In the genomic region with DNA sequence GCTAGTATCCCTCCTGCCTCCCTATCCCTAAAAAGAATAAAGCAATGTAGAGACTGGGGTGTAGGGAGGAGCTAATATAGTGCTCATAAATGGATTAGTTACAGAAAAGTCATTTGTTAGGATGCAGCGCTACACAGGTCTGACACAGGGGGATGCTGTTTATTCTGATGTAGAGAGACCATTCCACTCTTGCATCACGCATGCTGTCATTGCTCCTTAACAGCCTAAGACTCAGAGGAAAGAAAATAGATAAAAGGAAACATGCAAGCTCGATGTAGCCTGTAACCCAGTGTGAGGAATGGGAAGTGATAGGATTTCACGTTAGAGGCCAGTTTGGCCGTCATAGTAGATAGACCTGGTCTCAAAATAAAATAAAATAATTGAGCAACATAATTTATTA, we compare ENCODE assay signal across 17 mouse cellular contexts. TPM values are rescaled to one million over a fixed set of nuclear protein-coding genes. Genes with fewer than 3 reads are reported as not detected.
DNase-seq lines count a peak whose midpoint lies in the region; ATAC-seq and TF ChIP-seq lines count a peak whose summit lies in the region.
"Had no signal": no experiment of that assay in that cellular context is flagged by ENCODE, and none has a peak within 500 bp of the region (broad histone marks: within the 10 kb centered on the region; RNA-seq: fewer than 3 reads in every experiment).

No protein-coding gene starts in this region.

- no peak overlapping the region for H3K4me3 ChIP-seq in heart, embryonic 15.5 days
- H3K4me3 ChIP-seq in kidney, postnatal 0 days (replicated peaks; ENCODE audit: low read depth, low read length): no peak overlapping the region
- peak overlapping the region; percentile 92 for H3K4me3 ChIP-seq in megakaryocyte, embryonic 14.5 days (replicated peaks)
- H3K4me3 ChIP-seq in left cerebral cortex, adult 2 months: no peak overlapping the region
- H3K4me3 ChIP-seq: embryonic facial prominence, embryonic 13.5 days; erythroblast, embryonic 14.5 days; forebrain, embryonic 12.5 days; hindbrain, embryonic 15.5 days; lung, embryonic 15.5 days had no signal

- H3K4me1 ChIP-seq in heart, embryonic 15.5 days (replicated peaks): peaks cover 16% of the 10 kb centered on the region
- peaks cover 4% of the 10 kb centered on the region; the same call in 1 of the 2 replicates for H3K4me1 ChIP-seq in kidney, postnatal 0 days (replicated peaks; ENCODE audit: insufficient read depth, low read length)
- peaks cover 69% of the 10 kb centered on the region for H3K4me1 ChIP-seq in megakaryocyte, embryonic 14.5 days

- H3K9ac ChIP-seq in heart, embryonic 15.5 days: no peak overlapping the region
- 0 out of 2 replicates have a peak overlapping the region, but pooled peaks have one; percentile 13 for H3K9ac ChIP-seq in kidney, postnatal 0 days (ENCODE audit: low read depth, low read length)
- H3K9ac ChIP-seq: embryonic facial prominence, embryonic 13.5 days; forebrain, embryonic 12.5 days; hindbrain, embryonic 15.5 days; liver, embryonic 14.5 days; lung, embryonic 15.5 days had no signal

- intact Hi-C loops in heart, postnatal 14 days (cut with DNase I): no loop called here
- intact Hi-C loops in left cerebral cortex, adult 2 months (cut with DNase I): no loop called here

- no peak overlapping the region for H3K4me2 ChIP-seq in heart, embryonic 15.5 days
- H3K4me2 ChIP-seq in kidney, postnatal 0 days (ENCODE audit: low read length): no peak overlapping the region
- H3K4me2 ChIP-seq: embryonic facial prominence, embryonic 13.5 days; forebrain, embryonic 12.5 days; hindbrain, embryonic 15.5 days; lung, embryonic 15.5 days had no signal

- H3K27ac ChIP-seq in heart, embryonic 15.5 days: peak overlapping the region; percentile 70; the same call in 1 of the 2 replicates
- peak overlapping the region; percentile 77 for H3K27ac ChIP-seq in kidney, postnatal 0 days
- no peak overlapping the region for H3K27ac ChIP-seq in left cerebral cortex, adult 2 months
- H3K27ac ChIP-seq: liver, embryonic 14.5 days; lung, embryonic 15.5 days; stomach, postnatal 0 days had no signal

- DNase-seq in heart, postnatal 14 days: no peak
- no peak for DNase-seq in kidney, postnatal 0 days (ENCODE audit: low spot score)
- no peak for DNase-seq in kidney, postnatal 25 days
- no peak for DNase-seq in left cerebral cortex, adult 2 months (ENCODE audit: extremely low spot score in 1 of 2, low spot score in 2 of 2)
- DNase-seq: cerebellum, adult 2 months; cerebellum, postnatal 25 days had no signal

- H3K36me3 ChIP-seq in heart, embryonic 15.5 days: no peaks in the 10 kb centered on the region
- no peaks in the 10 kb centered on the region; the same call in 1 of the 2 replicates for H3K36me3 ChIP-seq in kidney, postnatal 0 days (ENCODE audit: insufficient read depth, low read length)
- H3K36me3 ChIP-seq in megakaryocyte, embryonic 14.5 days (replicated peaks; ENCODE audit: low read length): peaks cover 47% of the 10 kb centered on the region
- H3K36me3 ChIP-seq: hindbrain, embryonic 15.5 days had no signal

- TF ChIP-seq CTCF in kidney, postnatal 0 days (IDR thresholded peaks at IDR 0.05; ENCODE audit: low read depth): no peak
- TF ChIP-seq CTCF in left cerebral cortex, adult 2 months (IDR thresholded peaks at IDR 0.05): no peak

- no peaks in the 10 kb centered on the region for H3K9me3 ChIP-seq in heart, embryonic 15.5 days (replicated peaks)
- no peaks in the 10 kb centered on the region for H3K9me3 ChIP-seq in kidney, postnatal 0 days (replicated peaks; ENCODE audit: low read length)
- no peaks in the 10 kb centered on the region for H3K9me3 ChIP-seq in megakaryocyte, embryonic 14.5 days
- H3K9me3 ChIP-seq: embryonic facial prominence, embryonic 13.5 days; forebrain, embryonic 12.5 days; hindbrain, embryonic 15.5 days; lung, embryonic 15.5 days had no signal

- H3K27me3 ChIP-seq in heart, embryonic 15.5 days: no peaks in the 10 kb centered on the region
- no peaks in the 10 kb centered on the region for H3K27me3 ChIP-seq in kidney, postnatal 0 days (ENCODE audit: insufficient read depth, low read length)
- H3K27me3 ChIP-seq in megakaryocyte, embryonic 14.5 days (replicated peaks): no peaks in the 10 kb centered on the region
- H3K27me3 ChIP-seq: embryonic facial prominence, embryonic 13.5 days; forebrain, embryonic 12.5 days; hindbrain, embryonic 15.5 days; lung, embryonic 15.5 days had no signal

- 60% methylated on average over 5 of the region's 5 CpGs for WGBS in heart, embryonic 15.5 days
- 55% methylated on average over 5 of the region's 5 CpGs for WGBS in kidney, postnatal 0 days

- no peak for ATAC-seq in heart, embryonic 15.5 days (replicated peaks; ENCODE audit: insufficient number of reproducible peaks, insufficient read depth, low FRiP score, low read depth)
- ATAC-seq in kidney, postnatal 0 days (replicated peaks; ENCODE audit: low FRiP score, low read depth): no peak
- peak; percentile 34 for ATAC-seq in common myeloid progenitor, adult 5-6 weeks (replicated peaks; ENCODE audit: low read depth, poor library complexity, severe bottlenecking)
- ATAC-seq: midbrain, embryonic 16.5 days had no signal

RNA-seq across cellular contexts. Expression of gene Rcor1, which starts 31.9 kb away (rescaled TPM):
- 6.5 and 7.9 TPM in 2 replicates for polyA plus RNA-seq in heart, embryonic 15.5 days (2015; fragmentation: Nextera tagmentation; extraction: Ambion mirVana)
- total RNA-seq in heart, postnatal 14 days (2021): 10 to 100 TPM; 22.0 to 22.3 TPM
- 9.9 and 10.1 TPM in 2 replicates for polyA plus RNA-seq in kidney, postnatal 0 days (2015; fragmentation: Nextera tagmentation; extraction: Ambion mirVana)
- total RNA-seq in common myeloid progenitor, adult 5-6 weeks (2017): 46.6 and 47.7 TPM in 2 replicates
- 2.9 and 3.3 TPM in 2 replicates for polyA plus RNA-seq in megakaryocyte, embryonic 14.5 days (2012; ENCODE audit: insufficient read depth, low replicate concordance)
- total RNA-seq in left cerebral cortex, adult 2 months (2021): 10 to 100 TPM; 16.2 to 19.8 TPM
